Mouse (Mus musculus): ENCODE data around the gene Cfap97. TPM values are rescaled to one million over a fixed set of nuclear protein-coding genes. Genes with fewer than 3 reads are reported as not detected.

The Cfap97 gene
- total and polyA plus RNA-seq, 3 experiments: 8.5 to 9.3 TPM; not detected in 1

DNA sequence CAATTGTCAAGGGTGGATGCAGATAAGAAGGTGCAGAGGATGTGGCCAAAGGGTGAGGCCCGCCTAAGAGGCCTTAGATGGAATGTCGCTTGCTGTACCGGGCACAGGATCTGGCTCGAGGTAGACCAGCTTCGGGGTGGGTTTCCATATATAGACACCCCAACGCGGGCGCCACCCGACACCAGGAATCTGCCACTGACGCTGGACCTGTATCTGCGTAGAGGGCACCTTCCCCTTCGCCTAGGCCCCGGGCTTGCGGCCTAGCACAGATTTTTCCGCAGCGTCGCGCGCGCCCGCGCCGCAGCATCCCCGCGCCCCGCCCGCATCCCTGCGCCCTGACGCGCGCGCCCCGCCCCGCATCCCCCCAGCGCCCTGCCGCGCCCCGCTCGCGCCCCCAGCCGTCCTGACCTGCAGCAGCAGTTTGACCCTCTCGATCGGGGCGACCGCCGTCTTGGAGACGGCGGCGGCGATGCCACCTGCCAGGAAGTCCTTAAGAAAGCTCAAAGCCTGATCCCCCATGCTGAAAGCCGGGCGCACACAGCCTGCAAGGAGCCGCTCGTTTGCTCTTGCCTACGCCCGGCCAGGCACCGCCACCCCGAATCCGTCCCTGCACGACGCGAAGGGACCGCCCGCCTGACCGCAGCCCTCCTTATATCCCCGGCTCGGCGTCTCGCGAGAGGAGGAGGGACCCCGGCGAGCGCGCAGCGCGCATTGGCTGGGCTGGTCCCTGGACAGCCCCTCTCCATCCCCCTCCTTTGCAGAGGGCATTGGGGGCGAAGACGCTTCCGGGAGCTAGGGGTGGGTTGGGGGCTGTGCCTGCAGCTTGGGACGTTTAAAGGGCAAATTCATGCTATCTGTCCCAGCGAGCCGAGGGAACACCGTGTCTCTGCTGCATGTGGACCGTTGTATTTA is 59.1 kb downstream of the Cfap97 start, which contains the start of gene Slc25a4 (continued):
- TF ChIP-seq ZKSCAN1 (IDR thresholded peaks at IDR 0.05; ENCODE audit: low read depth, low read length) (no peak), GABPA (IDR thresholded peaks at IDR 0.05; ENCODE audit: low read depth, low read length) (no peak), MAX (IDR thresholded peaks at IDR 0.05; ENCODE audit: low read length) (peak; percentile 50; the same call in 1 of the 2 replicates), ZNF384 (IDR thresholded peaks at IDR 0.05; ENCODE audit: low read depth, low read length) (no peak), TBP (IDR thresholded peaks at IDR 0.05; ENCODE audit: low read depth, low read length) (peak; percentile 97)

DNA sequence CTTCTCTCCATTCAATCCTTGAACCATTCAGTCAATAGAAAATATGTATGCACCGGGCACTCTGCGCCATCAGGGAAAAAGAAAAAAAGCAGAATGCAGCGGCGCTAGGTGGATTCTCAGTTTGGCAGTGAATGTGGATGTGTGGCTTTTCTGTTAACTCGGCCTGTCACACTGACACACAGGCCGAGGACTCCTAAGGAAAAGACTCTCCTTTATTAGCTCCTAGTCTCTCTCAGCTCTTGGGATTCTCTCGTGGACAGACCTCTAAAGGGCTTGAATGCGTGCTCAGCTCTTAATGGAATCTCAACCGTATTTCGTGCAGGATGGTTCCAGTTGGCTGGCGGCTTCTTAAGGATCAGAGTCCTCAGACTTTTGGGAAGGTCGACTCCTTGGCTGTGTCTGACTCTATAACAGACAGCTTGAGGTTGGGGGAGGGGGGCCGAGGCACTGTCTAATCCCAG is 60.1 kb downstream of the Cfap97 start:
- Histone ChIP-seq H3K27ac (ENCODE audit: control insufficient read depth, low read depth, low read length) (peak overlapping the region; percentile 87), H3K36me3 (ENCODE audit: control insufficient read depth in 1 of 2, insufficient read depth in 2 of 2, low read length in 2 of 2) (peaks cover 9 to 26% of the 10 kb centered on the region in 2 experiments), H3K4me3 (ENCODE audit: control insufficient read depth in 1 of 2, insufficient read depth in 1 of 2, low read depth in 2 of 2, low read length in 2 of 2) (peak overlapping the region; percentile 56 to 78), H3K9ac (ENCODE audit: control insufficient read depth, low read depth, low read length, poor library complexity, severe bottlenecking) (peak overlapping the region; percentile 76), H3K4me1 (ENCODE audit: control insufficient read depth in 1 of 2, insufficient read depth in 2 of 2, low read length in 2 of 2) (peaks cover 2 to 12% of the 10 kb centered on the region in 2 experiments; a peak in 3 of 4 replicates), H3K27me3 (ENCODE audit: control insufficient read depth in 1 of 2, insufficient read depth in 2 of 2, low read length in 2 of 2) (no peaks in the 10 kb centered on the region), H3K9me3 (replicated peaks; ENCODE audit: insufficient read depth, low read length) (no peaks in the 10 kb centered on the region), H3K79me2 (ENCODE audit: control insufficient read depth, insufficient read depth, low read length, poor library complexity) (peaks cover 18% of the 10 kb centered on the region)
- peak; percentile 13; the same call in 1 of the 2 replicates for TF ChIP-seq MYC (IDR thresholded peaks at IDR 0.05; ENCODE audit: low read depth, low read length)
- no peak for TF ChIP-seq POLR2AphosphoS2 (IDR thresholded peaks at IDR 0.05; ENCODE audit: low read length)
- TF ChIP-seq POLR2A (IDR thresholded peaks at IDR 0.05; ENCODE audit: control insufficient read depth in 1 of 2, insufficient read depth in 1 of 2, low read depth in 1 of 2, low read length in 2 of 2, poor library complexity in 1 of 2): no peak
- TF ChIP-seq ZNF384 (IDR thresholded peaks at IDR 0.05; ENCODE audit: low read depth, low read length): peak; percentile 32; the same call in 1 of the 2 replicates
- TF ChIP-seq ETS1 (IDR thresholded peaks at IDR 0.05; ENCODE audit: low read depth, low read length): no peak
- TF ChIP-seq HCFC1 (IDR thresholded peaks at IDR 0.05; ENCODE audit: low read depth, low read length): no peak
- peak; percentile 63 for DNase-seq (ENCODE audit: low read depth, low spot score)

DNA sequence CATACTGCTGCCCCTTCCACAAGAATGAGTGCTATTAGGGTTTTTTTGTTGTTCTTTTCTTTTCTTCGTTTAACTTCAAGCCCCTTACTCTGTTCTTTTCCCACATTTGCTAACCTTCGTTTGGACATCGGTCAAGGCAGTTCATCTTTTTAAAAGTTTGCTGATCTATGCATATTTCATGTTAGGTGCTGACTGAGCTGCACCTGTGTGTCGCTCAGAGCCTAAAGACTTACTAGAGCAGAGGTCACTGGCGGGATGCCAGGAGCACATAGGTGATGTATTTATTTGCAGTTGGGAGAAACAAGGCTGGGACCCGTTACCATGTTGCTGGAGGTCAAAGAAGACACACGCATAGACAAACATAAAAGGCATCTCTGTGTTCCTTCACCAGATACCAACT is 60.6 kb downstream of the Cfap97 start:
- Histone ChIP-seq H3K9ac (ENCODE audit: control insufficient read depth, low read depth, low read length, poor library complexity, severe bottlenecking) (peak overlapping the region; percentile 76), H3K4me3 (ENCODE audit: control insufficient read depth in 1 of 2, insufficient read depth in 1 of 2, low read depth in 2 of 2, low read length in 2 of 2) (peak overlapping the region; percentile 56 to 78), H3K79me2 (ENCODE audit: control insufficient read depth, insufficient read depth, low read length, poor library complexity) (peaks cover 18% of the 10 kb centered on the region), H3K9me3 (replicated peaks; ENCODE audit: insufficient read depth, low read length) (no peaks in the 10 kb centered on the region), H3K36me3 (ENCODE audit: control insufficient read depth in 1 of 2, insufficient read depth in 2 of 2, low read length in 2 of 2) (peaks cover 9 to 27% of the 10 kb centered on the region in 2 experiments), H3K4me1 (ENCODE audit: control insufficient read depth in 1 of 2, insufficient read depth in 2 of 2, low read length in 2 of 2) (peaks cover 4 to 14% of the 10 kb centered on the region in 2 experiments; a peak in 3 of 4 replicates), H3K27me3 (ENCODE audit: control insufficient read depth in 1 of 2, insufficient read depth in 2 of 2, low read length in 2 of 2) (no peaks in the 10 kb centered on the region), H3K27ac (ENCODE audit: control insufficient read depth, low read depth, low read length) (peak overlapping the region; percentile 87)
- peak; percentile 64 for DNase-seq (ENCODE audit: low read depth, low spot score)
- no peak for TF ChIP-seq NELFE (IDR thresholded peaks at IDR 0.05; ENCODE audit: low read depth, low read length)
- peak; percentile 79; the same call in 1 of the 2 replicates for TF ChIP-seq MAFK (IDR thresholded peaks at IDR 0.05; ENCODE audit: borderline replicate concordance, low read depth, low read length)
- TF ChIP-seq ZMIZ1 (IDR thresholded peaks at IDR 0.05; ENCODE audit: low read depth, low read length): no peak
- TF ChIP-seq MXI1 (IDR thresholded peaks at IDR 0.05; ENCODE audit: low read depth, low read length): no peak; the same call in 1 of the 2 replicates
- TF ChIP-seq MYB (IDR thresholded peaks at IDR 0.05; ENCODE audit: low read depth, low read length): no peak
- TF ChIP-seq MAX (IDR thresholded peaks at IDR 0.05; ENCODE audit: low read length): no peak
- TF ChIP-seq EP300 (IDR thresholded peaks at IDR 0.05; ENCODE audit: low read depth in 1 of 2, low read length in 2 of 2): no peak
- TF ChIP-seq MAZ (IDR thresholded peaks at IDR 0.05; ENCODE audit: low read depth, low read length): no peak
- no peak; the same call in 1 of the 2 replicates for TF ChIP-seq TBP (IDR thresholded peaks at IDR 0.05; ENCODE audit: low read depth, low read length)

Measured in MEL (cell line).